Mouse (Mus musculus): ENCODE results near the gene Stau1.

GRCm38 (mm10) chr2:167038716-167039115 lies 42.6 kb upstream of the Stau1 start:
- no peak for TF ChIP-seq CTCF (IDR thresholded peaks at IDR 0.05; ENCODE audit: low read depth)
- no peak for TF ChIP-seq EP300 (optimal IDR thresholded peaks at IDR 0.05)

Data from stomach, postnatal 0 days (tissue).